ENCODE assay signal across 7 mouse cellular contexts in genomic region chr17:24072919-24073696, GRCm38 (mm10). TPM values are rescaled to one million over a fixed set of nuclear protein-coding genes. Genes with fewer than 3 reads are reported as not detected.
DNase-seq lines count a peak whose midpoint lies in the region; ATAC-seq and TF ChIP-seq lines count a peak whose summit lies in the region.

Gene Kctd5 (minus strand): TSS chr17:24073485.

- peak; percentile 96 for DNase-seq in adrenal gland, postnatal 10 days
- DNase-seq in embryonic facial prominence, embryonic 10.5 days (ENCODE audit: low spot score): peak; percentile 96
- DNase-seq in gonadal fat pad, adult 2 months (ENCODE audit: low read depth): peak; percentile 30
- DNase-seq in left cerebral cortex, postnatal 4 days: peak; percentile 95

- H3K4me1 ChIP-seq in embryonic facial prominence, embryonic 10.5 days: peaks cover 12% of the 10 kb centered on the region
- no peaks in the 10 kb centered on the region for H3K4me1 ChIP-seq in intestine, postnatal 0 days (replicated peaks; ENCODE audit: control insufficient read depth, insufficient read depth, low read length)
- peaks cover 10% of the 10 kb centered on the region for H3K4me1 ChIP-seq in midbrain, embryonic 12.5 days
- H3K4me1 ChIP-seq in small intestine, adult 2 months (ENCODE audit: control insufficient read depth, insufficient read depth, insufficient read length, low read length): peaks cover 1% of the 10 kb centered on the region; the same call in 1 of the 2 replicates

- peak; percentile 96 for TF ChIP-seq POLR2A in small intestine, adult 2 months (IDR thresholded peaks at IDR 0.05; ENCODE audit: low read depth, low read length)

- intact Hi-C loops in left cerebral cortex, postnatal 4 days (cut with DNase I): no loop called here

- under 1% methylated on average over 62 of the region's 62 CpGs for WGBS in embryonic facial prominence, embryonic 10.5 days
- under 1% methylated on average over 61 of the region's 62 CpGs for WGBS in intestine, postnatal 0 days
- WGBS in midbrain, embryonic 12.5 days: under 1% methylated on average over 57 of the region's 62 CpGs
- WGBS in small intestine, adult 2 months: under 1% methylated on average over 62 of the region's 62 CpGs

- no peaks in the 10 kb centered on the region for H3K27me3 ChIP-seq in embryonic facial prominence, embryonic 10.5 days (replicated peaks; ENCODE audit: low read depth, poor library complexity, severe bottlenecking)
- no peaks in the 10 kb centered on the region for H3K27me3 ChIP-seq in intestine, postnatal 0 days (replicated peaks; ENCODE audit: control insufficient read depth, insufficient read depth, low read length)
- no peaks in the 10 kb centered on the region for H3K27me3 ChIP-seq in midbrain, embryonic 12.5 days
- no peaks in the 10 kb centered on the region for H3K27me3 ChIP-seq in small intestine, adult 2 months (ENCODE audit: control insufficient read depth, insufficient read depth, low read length)

- H3K9me3 ChIP-seq in embryonic facial prominence, embryonic 10.5 days: no peaks in the 10 kb centered on the region
- H3K9me3 ChIP-seq in intestine, postnatal 0 days (ENCODE audit: control insufficient read depth): no peaks in the 10 kb centered on the region
- H3K9me3 ChIP-seq in midbrain, embryonic 12.5 days: no peaks in the 10 kb centered on the region

- no peak for TF ChIP-seq CTCF in intestine, postnatal 0 days (IDR thresholded peaks at IDR 0.05; ENCODE audit: low read depth)
- no peak for TF ChIP-seq CTCF in small intestine, adult 2 months (IDR thresholded peaks at IDR 0.05; ENCODE audit: extremely low read depth, insufficient read length, insufficient replicate concordance, low read depth, low read length)

- H3K4me2 ChIP-seq in intestine, postnatal 0 days (replicated peaks; ENCODE audit: low read depth): peak within 1 kb of the TSS; percentile 64
- H3K4me2 ChIP-seq in midbrain, embryonic 12.5 days (replicated peaks): peak within 1 kb of the TSS; percentile 83

- H3K36me3 ChIP-seq in embryonic facial prominence, embryonic 10.5 days (replicated peaks): peaks cover 33% of the 10 kb centered on the region
- H3K36me3 ChIP-seq in intestine, postnatal 0 days (ENCODE audit: control insufficient read depth, insufficient read depth): peaks cover 16% of the 10 kb centered on the region
- peaks cover 22% of the 10 kb centered on the region for H3K36me3 ChIP-seq in midbrain, embryonic 12.5 days
- peaks cover 14% of the 10 kb centered on the region for H3K36me3 ChIP-seq in small intestine, adult 2 months (ENCODE audit: control insufficient read depth, insufficient read depth, low read length)

- peak; percentile 95 for ATAC-seq in intestine, postnatal 0 days
- ATAC-seq in midbrain, embryonic 12.5 days (ENCODE audit: low FRiP score, low read depth): peak; percentile 98

- peak within 1 kb of the TSS; percentile 95 for H3K27ac ChIP-seq in embryonic facial prominence, embryonic 10.5 days (replicated peaks)
- peak within 1 kb of the TSS; percentile 72 for H3K27ac ChIP-seq in intestine, postnatal 0 days (ENCODE audit: low read depth, low read length)
- H3K27ac ChIP-seq in midbrain, embryonic 12.5 days (replicated peaks): peak within 1 kb of the TSS; percentile 78
- H3K27ac ChIP-seq in small intestine, adult 2 months (ENCODE audit: insufficient read depth, low read depth, low read length): peak within 1 kb of the TSS; percentile 81

- H3K9ac ChIP-seq in intestine, postnatal 0 days (ENCODE audit: low read depth, low read length): peak within 1 kb of the TSS; percentile 79
- H3K9ac ChIP-seq in midbrain, embryonic 12.5 days (replicated peaks): peak within 1 kb of the TSS; percentile 88

- H3K4me3 ChIP-seq in embryonic facial prominence, embryonic 10.5 days: peak within 1 kb of the TSS; percentile 98
- H3K4me3 ChIP-seq in intestine, postnatal 0 days (ENCODE audit: low read depth, low read length): peak within 1 kb of the TSS; percentile 71
- H3K4me3 ChIP-seq in midbrain, embryonic 12.5 days: peak within 1 kb of the TSS; percentile 81
- H3K4me3 ChIP-seq in small intestine, adult 2 months (ENCODE audit: low read depth, low read length): peak within 1 kb of the TSS; percentile 91

RNA-seq across cellular contexts. Expression of gene Kctd5, which starts in this region (rescaled TPM):
- 10 to 100 TPM; 19.1 to 23.0 TPM for total RNA-seq in adrenal gland, postnatal 10 days (2021)
- polyA plus RNA-seq in embryonic facial prominence, embryonic 10.5 days (2016; fragmentation: Nextera tagmentation; extraction: Ambion mirVana): 97.6 and 99.9 TPM in 2 replicates
- polyA plus RNA-seq in gonadal fat pad, adult 2 months (2012; rRNA removed): 23.0 and 27.2 TPM in 2 replicates
- 58.5 and 61.3 TPM in 2 replicates for polyA plus RNA-seq in intestine, postnatal 0 days (2015; fragmentation: Nextera tagmentation; extraction: Ambion mirVana)
- total RNA-seq in left cerebral cortex, postnatal 4 days (2021): 10 to 100 TPM; 67.0 to 68.4 TPM
- 86.9 and 92.3 TPM in 2 replicates for polyA plus RNA-seq in midbrain, embryonic 12.5 days (2016; fragmentation: Nextera tagmentation; extraction: Ambion mirVana)
- polyA plus RNA-seq in small intestine, adult 2 months (2012; rRNA removed): 51.8 and 74.6 TPM in 2 replicates

Comparison
In these comparisons a context has a peak if more than half of its experiments do, and no peak if none do; other contexts are left out.
1. Peak in every context shown above with its lines: DNase-seq, ATAC-seq, H3K4me3 ChIP-seq and H3K27ac ChIP-seq.
2. DNase-seq: peak in every context shown above with its lines; median percentile 96 in adrenal gland, postnatal 10 days; 96 in embryonic facial prominence, embryonic 10.5 days; 95 in left cerebral cortex, postnatal 4 days; 30 in gonadal fat pad, adult 2 months.